Mouse (Mus musculus) forebrain, embryonic 11.5 days (tissue): ENCODE data around the gene Mad2l1. TPM values are rescaled to one million over a fixed set of nuclear protein-coding genes. Genes with fewer than 3 reads are reported as not detected.

Experiments used
- ATAC-seq: fragments of 200-750 bp; cut with Nextera tagmentation; replicated peaks from 2 replicates; pipeline ENCODE4 v1.8.0; 2017; ENCODE audit warnings: moderate TSS enrichment; ENCODE audit not compliant: low FRiP score
- DNase-seq: peaks from one replicate; pipeline ENCODE4 v3.0.0-alpha.2; 2017; ENCODE audit warnings: low spot score
- H3K27ac ChIP-seq: fragments of 300-500 bp; sonication (generic); 2 replicates; pipeline ENCODE4 v1.5.1; 2014; ENCODE audit warnings: low read depth, low read length
- H3K27me3 ChIP-seq: fragments of 300-500 bp; sonication (generic); 2 replicates; pipeline ENCODE4 v1.6.1; 2014; ENCODE audit warnings: mild to moderate bottlenecking, low read length, mixed read lengths; ENCODE audit not compliant: control insufficient read depth, insufficient read depth
- H3K36me3 ChIP-seq: fragments of 300-500 bp; sonication (generic); 2 replicates; pipeline ENCODE4 v1.6.1; 2014; ENCODE audit warnings: mild to moderate bottlenecking, low read length, moderate library complexity, mixed read lengths; ENCODE audit not compliant: control insufficient read depth, insufficient read depth
- H3K4me1 ChIP-seq: fragments of 300-500 bp; sonication (generic); replicated peaks from 2 replicates; pipeline ENCODE4 v1.6.1; 2014; ENCODE audit warnings: low read length, mixed read lengths; ENCODE audit not compliant: control insufficient read depth, insufficient read depth
- H3K4me2 ChIP-seq: fragments of 300-500 bp; sonication (generic); 2 replicates; pipeline ENCODE4 v1.6.1; 2014; ENCODE audit warnings: low read depth, mild to moderate bottlenecking, low read length, moderate library complexity, mixed read lengths; ENCODE audit not compliant: severe bottlenecking
- H3K4me3 ChIP-seq: fragments of 300-500 bp; sonication (generic); 2 replicates; pipeline ENCODE4 v1.5.1; 2014; ENCODE audit warnings: low read depth, low read length
- H3K9ac ChIP-seq: fragments of 300-500 bp; sonication (generic); 2 replicates; pipeline ENCODE4 v1.6.1; 2014; ENCODE audit warnings: low read length
- H3K9me3 ChIP-seq: fragments of 300-500 bp; sonication (generic); 2 replicates; pipeline ENCODE4 v1.6.1; 2016; ENCODE audit warnings: low read length, mixed read lengths; ENCODE audit not compliant: control insufficient read depth
- polyA plus RNA-seq: library from polyadenylated mRNA; unstranded; fragments of >200 nt; fragmentation: Nextera tagmentation; extraction: Ambion mirVana; gene quantifications from 2 replicates; pipeline ENCODE4 v1.2.1, GENCODE M21; 2014

Gene Mad2l1
- polyA plus RNA-seq, 1 experiment from 2014 or later: 131 TPM

GRCm38 (mm10) chr6:66595804-66596203 lies 60.6 kb downstream of the Mad2l1 start:
- no peak for ATAC-seq

More at GRCm38 (mm10) chr6:66595804-66596203, 60.6 kb downstream of the Mad2l1 start:
- H3K4me2 ChIP-seq: no peak overlapping the region
- H3K36me3 ChIP-seq: no peaks in the 10 kb centered on the region
- no peak for DNase-seq
- no peak overlapping the region for H3K9ac ChIP-seq
- no peak overlapping the region for H3K27ac ChIP-seq
- H3K4me1 ChIP-seq: no peaks in the 10 kb centered on the region
- no peak overlapping the region for H3K4me3 ChIP-seq
- no peaks in the 10 kb centered on the region for H3K27me3 ChIP-seq
- H3K9me3 ChIP-seq: no peaks in the 10 kb centered on the region

Other genes with a start within 250 kb of the Mad2l1 start
- gene Vmn1r32, start 24.7 kb downstream of the Mad2l1 start, polyA plus RNA-seq: 0.13 and 0.16 TPM in 2 replicates
- gene Vmn1r33, start 82.9 kb downstream of the Mad2l1 start, polyA plus RNA-seq: not detected in 2 replicates
- gene Vmn1r34, start 108.5 kb downstream of the Mad2l1 start, polyA plus RNA-seq: not detected in 2 replicates
- not detected in 2 replicates for gene Vmn1r35, start 150.5 kb downstream of the Mad2l1 start, polyA plus RNA-seq
- gene Vmn1r36, start 183.8 kb downstream of the Mad2l1 start, polyA plus RNA-seq: not detected in 2 replicates
- gene Vmn1r37, start 194.0 kb downstream of the Mad2l1 start, polyA plus RNA-seq: not detected in 2 replicates
- not detected in 2 replicates for gene Vmn1r38, start 247.2 kb downstream of the Mad2l1 start, polyA plus RNA-seq